Mouse (Mus musculus) embryo, embryonic 11.5 days (tissue): ENCODE data around the gene Rab19.
"Not testable (repeated sequence)": the region's sequence is repeated elsewhere in the genome, so short reads cannot be mapped to it uniquely, and the experiment has no call there.

ENCODE experiments used
- DNase-seq: peaks from one replicate; pipeline ENCODE4 v3.0.0-alpha.2; 2012; ENCODE audit warnings: low read depth, low spot score

The Rab19 gene

GRCm38 (mm10) chr6:39379749-39380148, 1.2 kb upstream of the Rab19 start:
- DNase-seq: no peak

DNA sequence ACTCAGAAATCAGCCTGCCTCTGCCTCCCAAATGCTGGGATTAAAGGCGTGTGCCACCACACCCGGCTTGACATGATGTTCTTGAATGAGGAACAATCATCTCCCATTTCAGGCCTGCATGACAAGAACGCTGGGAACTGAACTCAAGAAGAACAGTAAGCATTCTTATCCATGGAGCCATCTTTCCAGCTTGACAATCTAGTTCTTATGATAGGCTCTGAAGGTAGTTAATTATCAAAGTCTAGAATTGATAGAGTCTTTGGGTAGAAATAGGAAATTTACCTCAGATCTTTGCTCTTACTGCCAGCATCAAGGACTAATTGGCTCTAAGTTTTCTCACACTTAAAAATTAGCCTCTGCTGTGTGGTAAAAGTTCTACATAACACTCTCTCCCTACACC, 699 bp upstream of the Rab19 start:
- no peak for DNase-seq

DNA sequence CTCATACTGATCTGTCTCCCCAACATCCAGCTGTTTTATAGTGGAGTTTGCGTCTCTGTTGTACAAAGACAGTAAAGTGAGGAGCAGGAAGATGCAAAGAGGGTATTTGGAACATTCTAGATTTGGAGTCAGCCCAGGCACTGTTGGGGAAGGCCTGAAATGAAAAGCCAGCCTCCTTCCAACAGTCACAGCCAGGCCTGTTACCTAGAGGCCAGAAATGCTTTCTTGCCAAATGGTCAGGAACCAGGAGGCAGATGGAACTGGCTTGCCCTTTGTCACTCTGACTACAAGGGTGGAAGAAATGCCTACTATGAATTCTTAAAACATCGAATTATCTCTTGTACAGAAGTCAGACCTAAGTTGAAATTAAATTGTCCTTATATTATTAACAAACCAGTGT, 9.0 kb downstream of the Rab19 start:
- no peak for DNase-seq

DNA sequence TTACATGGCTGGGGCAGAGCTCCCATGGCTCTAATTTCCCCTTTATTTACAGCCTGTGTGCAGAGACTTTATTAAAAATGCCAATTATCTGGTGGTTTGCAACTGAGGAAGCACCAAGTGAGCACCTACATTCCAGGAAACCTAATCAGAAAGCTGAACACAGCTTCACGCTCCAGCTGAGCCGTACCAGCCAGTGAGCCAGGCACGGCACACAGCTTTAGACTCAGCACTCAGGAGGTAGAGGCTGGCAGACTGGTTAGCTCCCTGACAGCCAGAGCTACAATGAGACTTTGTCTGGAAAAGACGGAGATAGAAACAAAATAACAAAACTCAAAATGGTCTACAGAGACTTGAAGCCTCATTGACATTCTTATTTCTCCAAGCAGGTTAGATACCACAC, 14.5 kb downstream of the Rab19 start:
- DNase-seq: no peak

DNA sequence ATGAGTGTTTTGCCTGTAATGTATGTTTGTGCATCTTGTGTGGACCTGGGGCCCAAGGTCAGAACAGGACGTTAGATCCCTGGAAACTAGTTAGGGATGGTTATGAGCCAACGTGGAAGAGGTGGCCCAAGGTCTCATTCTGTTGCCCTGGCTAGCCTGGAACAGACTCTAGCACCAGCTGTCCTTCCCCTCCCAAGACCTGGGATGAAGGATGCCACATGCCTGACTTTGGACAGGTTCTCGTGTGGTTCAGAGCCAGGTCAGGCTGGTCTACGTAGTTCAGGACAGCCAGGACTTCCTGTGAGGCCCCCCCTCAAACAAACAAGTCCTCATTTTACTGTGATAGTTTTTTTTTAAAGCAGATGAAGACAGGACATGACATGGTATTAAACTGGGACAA, 14.9 kb downstream of the Rab19 start:
- DNase-seq: no peak

- DNase-seq: no peak
Observed at GRCm38 (mm10) chr6:39397046-39397445, 16.1 kb downstream of the Rab19 start.

DNA sequence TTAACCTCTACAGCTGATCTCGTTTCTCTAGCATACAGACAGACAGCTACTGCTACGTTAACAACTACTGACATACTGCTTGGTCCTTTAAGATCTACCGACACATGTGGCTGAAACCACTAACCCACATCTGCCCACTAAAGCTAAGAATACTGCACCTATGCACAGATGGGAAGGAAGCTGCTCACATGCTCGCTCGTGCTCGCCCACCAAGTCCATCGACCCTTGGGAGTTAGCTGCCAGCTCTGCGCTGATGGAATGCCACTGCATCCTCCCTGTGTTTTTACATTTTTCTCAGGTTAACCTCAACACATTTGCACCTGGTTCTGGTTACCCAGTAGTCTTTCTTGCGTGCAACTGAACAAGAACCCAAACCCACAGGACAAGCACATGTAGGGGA, 17.4 kb downstream of the Rab19 start:
- DNase-seq: no peak

DNA sequence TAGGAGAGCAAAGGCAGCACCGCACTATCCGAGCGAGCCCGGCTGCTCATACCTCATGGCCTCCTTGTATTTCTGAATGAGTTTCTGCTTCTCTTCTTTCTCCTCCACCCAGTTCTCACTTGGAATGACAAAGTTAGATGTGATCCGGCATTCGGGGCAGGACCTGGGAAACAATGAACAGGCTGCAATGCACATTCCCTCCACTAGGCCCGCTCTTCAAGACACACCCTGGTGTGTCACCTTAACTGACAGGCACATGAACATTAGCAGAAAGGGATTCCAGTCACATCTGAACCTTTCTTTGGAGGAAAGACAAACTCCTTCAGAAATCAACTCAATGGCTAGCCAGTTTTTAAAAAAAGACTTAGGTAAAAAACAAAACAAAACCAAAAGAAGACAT, 19.4 kb downstream of the Rab19 start:
- peak; percentile 29 for DNase-seq

GRCm38 (mm10) chr6:39403136-39403535, 22.2 kb downstream of the Rab19 start:
- no peak for DNase-seq

- no peak for DNase-seq
Observed at GRCm38 (mm10) chr6:39406480-39406879, 25.5 kb downstream of the Rab19 start.

- no peak for DNase-seq
Observed at GRCm38 (mm10) chr6:39414106-39414505, 33.1 kb downstream of the Rab19 start.

DNA sequence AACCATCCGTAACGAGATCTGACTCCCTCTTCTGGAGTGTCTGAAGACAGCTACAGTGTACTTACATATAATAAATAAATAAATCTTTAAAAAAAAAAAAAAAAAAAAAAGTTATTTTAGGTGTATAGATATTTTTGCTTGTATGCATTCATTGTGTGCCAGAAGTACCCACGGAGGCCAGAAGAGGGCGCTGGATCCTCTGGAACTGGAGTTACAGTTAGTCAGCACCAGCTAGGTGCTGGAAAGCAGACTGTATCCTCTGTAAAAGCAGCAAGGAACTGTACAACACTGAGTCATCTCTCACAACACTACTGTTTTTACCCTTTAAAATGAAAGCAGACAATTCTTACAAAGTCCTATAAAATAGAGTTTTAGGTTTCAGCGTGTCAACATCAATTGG, 34.8 kb downstream of the Rab19 start:
- DNase-seq: peak; percentile 37

GRCm38 (mm10) chr6:39416654-39417053, 35.7 kb downstream of the Rab19 start:
- DNase-seq: not testable (repeated sequence)

- DNase-seq: no peak
Observed at GRCm38 (mm10) chr6:39419386-39419850, 38.4 kb downstream of the Rab19 start.

GRCm38 (mm10) chr6:39419851-39420721, 39.1 kb downstream of the Rab19 start, which contains the start of gene Mkrn1:
Mkrn1 (minus strand) TSS chr6:39420462.
- peak; percentile 60 for DNase-seq

DNA sequence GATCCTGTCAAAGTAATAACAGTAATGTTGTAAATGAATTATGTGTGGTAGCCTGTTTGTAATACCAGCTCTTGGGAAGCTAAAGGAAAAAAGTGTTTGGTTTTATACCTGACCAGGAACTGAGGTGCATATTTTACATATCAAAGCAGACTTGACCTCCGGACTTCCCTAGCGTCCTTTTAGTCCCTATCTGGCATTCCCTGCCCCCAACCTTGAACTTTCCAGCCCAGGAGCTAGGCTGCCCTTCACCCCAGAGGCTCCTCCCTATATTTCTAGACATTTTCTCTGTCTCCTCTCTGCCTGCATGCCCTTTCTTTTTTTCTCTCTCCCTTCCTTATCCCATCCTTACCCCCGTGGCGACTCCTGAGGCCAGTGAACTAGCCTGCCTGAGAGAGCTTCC, 39.9 kb downstream of the Rab19 start:
- DNase-seq: no peak

DNA sequence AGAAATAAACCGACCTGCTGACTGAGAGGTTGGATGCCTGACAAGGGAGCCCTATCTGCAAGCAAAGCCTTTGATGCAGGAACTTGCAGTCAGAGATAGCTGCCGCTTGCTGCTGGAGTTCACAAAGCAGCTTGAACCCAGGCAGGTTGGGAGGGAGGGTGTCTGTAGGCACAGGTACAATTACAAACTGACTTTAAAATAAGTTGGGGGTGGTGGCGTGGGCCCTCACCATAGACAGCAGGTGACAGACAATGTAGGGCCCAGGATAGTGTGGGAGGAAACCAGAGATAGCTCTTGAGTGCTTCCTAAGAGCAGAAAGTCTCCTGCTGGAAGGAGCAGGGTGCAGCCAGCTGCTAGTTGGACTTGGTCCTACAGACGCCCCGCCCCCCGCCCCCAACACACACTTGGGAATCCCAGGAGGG, 42.2 kb downstream of the Rab19 start:
- no peak for DNase-seq

- no peak for DNase-seq
Observed at GRCm38 (mm10) chr6:39423686-39424085, 42.7 kb downstream of the Rab19 start.

- DNase-seq: no peak
Observed at GRCm38 (mm10) chr6:39425181-39425580, 44.2 kb downstream of the Rab19 start.

DNA sequence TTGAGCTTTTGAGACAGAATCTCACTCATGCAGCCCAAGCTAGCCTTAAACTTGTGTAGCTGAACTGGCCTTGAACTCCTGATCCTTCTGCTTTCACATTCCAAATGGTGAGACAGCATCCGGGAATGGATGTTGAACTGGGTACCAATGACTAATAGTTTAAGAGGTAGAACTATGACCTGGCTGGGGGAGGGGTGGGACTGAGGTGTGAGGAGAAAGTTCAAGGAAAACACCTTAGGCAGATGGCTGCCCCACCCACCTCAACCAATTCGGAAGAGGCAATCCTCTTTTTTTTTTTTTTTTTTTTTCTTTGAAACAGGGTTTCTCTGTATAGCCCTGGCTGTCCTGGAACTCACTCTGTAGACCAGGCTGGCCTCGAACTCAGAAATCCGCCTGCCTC, 45.8 kb downstream of the Rab19 start:
- no peak for DNase-seq

GRCm38 (mm10) chr6:39427276-39428003, 46.5 kb downstream of the Rab19 start:
- no peak for DNase-seq

DNA sequence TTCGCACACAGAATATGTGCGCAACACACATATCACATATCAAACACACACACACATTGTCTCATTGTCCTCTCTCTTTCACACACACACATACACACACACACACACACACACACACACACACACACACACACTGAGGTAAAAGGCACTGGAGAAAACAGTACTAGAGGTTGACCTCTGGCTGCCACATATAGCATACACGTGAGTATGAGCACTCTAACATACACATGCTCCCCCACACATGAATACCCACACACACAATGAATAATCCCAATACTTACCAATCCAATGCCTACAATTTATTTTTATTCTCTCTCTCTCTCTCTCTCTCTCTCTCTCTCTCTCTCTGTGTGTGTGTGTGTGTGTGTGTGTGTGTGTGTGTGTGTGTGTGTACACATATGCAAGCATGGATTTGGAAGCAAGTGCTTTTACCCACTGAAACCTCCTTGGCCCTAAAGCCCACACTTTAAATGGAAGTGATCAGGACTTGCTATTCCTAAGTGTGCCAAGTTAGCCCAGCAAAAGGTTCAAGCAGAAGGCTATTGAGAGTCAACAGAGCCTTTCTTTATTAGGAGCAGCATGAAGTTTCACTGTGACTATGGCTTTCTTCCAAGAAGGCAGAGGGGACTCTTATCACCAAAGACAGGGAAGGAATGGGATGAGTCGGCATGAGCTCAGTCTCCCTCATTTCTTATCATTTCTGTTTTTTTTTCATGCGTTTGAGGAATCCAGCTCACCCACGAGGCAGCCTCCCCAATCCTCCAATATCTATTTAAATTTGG, 48.2 kb downstream of the Rab19 start:
- DNase-seq: no peak
